Mouse (Mus musculus) bone marrow macrophage, adult 2 months (primary cell): ENCODE data around the gene Gm21976.

Experiments
- CTCF ChIP-seq: IDR thresholded peaks from 2 replicates; pipeline ENCODE4 v1.5.1; 2012; ENCODE audit warnings: low read depth, mild to moderate bottlenecking, low read length, moderate library complexity
- POLR2A ChIP-seq: IDR thresholded peaks from 2 replicates; pipeline ENCODE4 v1.6.1; 2012; ENCODE audit warnings: mild to moderate bottlenecking, low read depth, low read length, borderline replicate concordance

- TF ChIP-seq CTCF: no peak
- no peak for TF ChIP-seq POLR2A
Measured at GRCm38 (mm10) chr13:98241531-98242282, 38.0 kb upstream of the Gm21976 start.
